Mouse (Mus musculus) 416B (cell line): ENCODE data around the gene Nop16.

ENCODE experiments used
- DNase-seq: peaks from one replicate; pipeline ENCODE4 v3.0.0; 2011; ENCODE audit warnings: low read depth

Nop16 gene

DNA sequence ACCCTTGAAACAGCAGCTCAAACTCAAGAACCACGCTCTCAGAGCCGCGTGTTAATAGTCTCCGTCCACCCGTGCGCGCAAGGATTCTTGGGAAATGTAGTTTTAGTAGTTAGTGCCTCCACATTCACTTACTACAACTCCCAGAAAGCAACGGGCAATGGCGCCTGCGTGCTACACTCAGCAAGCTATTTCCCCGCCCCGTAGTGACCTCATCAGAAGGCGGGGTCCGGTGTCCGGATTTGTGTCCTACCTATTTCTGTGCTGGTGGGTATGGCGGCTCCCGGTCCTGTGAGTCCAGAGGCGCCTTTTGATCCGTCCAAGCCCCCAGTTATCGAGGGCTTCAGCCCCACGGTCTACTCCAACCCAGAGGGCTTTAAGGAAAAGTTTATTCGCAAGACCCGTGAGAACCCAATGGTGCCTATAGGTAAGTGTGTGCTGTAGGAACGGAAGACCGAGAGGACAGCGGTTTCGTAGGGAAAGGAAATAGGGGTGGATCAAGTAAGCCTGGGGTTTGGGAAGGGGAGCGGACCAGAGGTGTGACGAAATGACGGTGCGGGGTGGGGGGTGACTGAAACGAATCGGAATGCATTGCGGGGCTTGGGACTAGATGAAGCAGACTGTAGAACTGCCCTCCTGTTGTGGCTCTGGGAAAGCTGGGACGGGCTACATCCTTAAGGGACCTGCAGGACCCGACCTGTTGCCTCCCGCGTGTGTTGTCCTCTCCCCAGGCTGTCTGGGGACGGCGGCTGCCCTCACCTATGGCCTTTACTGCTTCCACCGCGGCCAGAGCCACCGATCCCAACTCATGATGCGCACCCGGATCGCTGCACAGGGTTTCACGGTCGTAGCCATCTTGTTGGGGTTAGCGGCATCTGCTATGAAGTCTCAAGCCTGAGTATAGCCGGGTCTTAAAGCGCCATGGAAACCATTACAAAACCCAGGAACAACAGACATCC lies at the start of gene Nop16, which contains the start of gene Higd2a:
Gene Nop16 (minus strand): TSS at position 95 of the 956 bp plus-strand sequence.
Gene Higd2a (plus strand): TSS at position 212 of the 956 bp plus-strand sequence.
- DNase-seq, result peak; percentile 99

DNA sequence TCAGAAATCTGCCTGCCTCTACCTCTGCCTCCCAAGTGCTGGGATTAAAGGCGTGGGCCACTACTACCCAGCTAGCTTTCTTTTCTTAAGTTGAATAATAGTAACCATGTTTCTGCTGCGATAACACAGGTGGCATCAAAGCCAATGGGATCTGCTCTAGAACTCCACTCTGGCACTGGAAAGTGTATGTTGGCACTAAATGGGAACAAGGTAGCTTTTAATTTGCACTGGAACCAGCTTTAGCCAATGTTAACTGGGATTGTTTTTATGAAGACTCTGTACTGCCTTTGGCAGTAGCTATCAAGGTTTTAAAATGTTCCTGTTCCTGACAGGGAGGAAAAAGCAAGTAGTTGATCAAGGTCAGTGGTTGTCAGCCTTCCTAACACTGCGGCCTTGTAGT lies 45.1 kb upstream of the Nop16 start:
- no peak for DNase-seq

DNA sequence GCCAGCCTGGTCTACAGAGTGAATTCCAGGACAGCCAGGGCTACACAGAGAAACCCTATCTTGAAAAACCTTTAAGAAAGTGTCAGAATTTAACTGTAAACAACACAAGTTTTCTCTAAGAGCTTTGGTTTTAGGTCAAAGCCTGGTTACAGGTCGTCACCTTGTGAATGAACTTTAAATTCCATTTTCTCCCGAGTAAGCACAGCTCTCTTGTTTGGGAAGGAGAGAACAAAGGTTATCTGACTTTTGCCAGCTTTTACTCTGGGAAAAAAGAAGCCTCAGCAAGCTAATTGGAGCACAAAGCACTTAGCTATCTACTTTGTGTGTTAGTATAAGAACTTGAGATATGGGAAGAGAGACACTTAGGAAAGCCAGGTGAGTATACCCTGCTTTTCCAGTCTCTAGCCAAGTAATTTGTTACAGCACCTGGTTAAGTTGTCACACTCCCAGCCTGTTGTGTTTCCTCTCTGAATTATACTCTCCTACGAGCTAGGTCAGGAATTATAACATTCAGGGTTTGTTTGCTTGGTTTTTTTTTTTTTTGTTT lies 42.9 kb upstream of the Nop16 start:
- no peak for DNase-seq

DNA sequence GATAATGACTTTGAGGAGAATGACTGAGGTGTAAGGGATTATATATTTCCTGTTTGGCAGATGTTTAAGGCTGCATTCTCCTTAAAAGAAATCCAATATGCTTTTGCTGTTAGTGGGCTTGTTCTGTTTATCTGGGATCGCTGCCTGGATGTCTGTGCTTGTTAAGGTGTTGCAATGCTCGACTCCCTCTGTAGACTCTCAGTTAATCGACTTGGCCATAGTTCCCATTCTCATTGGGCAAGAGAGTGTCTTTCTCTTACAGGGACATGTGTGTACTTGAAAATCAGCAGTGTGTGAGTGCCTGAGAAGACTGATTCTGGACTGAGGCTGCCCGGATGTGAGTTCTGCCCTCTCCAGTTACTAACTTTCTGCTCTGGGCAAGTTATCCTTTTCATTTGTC lies 39.2 kb upstream of the Nop16 start:
- DNase-seq, result peak; percentile 26

DNA sequence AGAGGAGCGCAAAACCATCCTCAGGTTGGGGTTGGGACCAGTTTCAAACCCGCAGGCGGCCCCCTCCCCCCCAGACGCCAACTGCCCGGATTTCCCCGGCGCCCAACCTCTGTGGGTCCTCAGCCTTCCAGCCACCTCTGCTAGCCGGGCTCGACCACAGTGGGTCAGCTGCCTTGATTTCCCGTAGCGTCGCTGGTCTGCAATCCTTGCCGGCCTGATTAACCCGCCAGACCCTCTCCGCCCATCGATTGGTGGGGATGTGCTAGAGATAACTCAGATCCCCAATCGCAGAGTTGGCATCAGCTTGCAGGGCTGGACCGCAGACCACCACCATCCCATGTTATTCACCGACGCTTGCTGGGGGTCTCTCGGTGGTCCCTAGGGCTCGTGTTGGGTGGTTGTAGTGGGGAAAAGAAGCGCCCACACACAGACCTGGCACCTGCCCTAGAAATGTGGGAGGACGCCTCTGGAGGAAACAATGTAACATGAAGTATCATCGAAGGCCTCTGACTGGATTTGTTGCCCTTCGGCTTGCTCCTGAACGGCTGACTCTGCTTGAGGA lies 32.2 kb upstream of the Nop16 start:
- DNase-seq, result peak; percentile 49

DNA sequence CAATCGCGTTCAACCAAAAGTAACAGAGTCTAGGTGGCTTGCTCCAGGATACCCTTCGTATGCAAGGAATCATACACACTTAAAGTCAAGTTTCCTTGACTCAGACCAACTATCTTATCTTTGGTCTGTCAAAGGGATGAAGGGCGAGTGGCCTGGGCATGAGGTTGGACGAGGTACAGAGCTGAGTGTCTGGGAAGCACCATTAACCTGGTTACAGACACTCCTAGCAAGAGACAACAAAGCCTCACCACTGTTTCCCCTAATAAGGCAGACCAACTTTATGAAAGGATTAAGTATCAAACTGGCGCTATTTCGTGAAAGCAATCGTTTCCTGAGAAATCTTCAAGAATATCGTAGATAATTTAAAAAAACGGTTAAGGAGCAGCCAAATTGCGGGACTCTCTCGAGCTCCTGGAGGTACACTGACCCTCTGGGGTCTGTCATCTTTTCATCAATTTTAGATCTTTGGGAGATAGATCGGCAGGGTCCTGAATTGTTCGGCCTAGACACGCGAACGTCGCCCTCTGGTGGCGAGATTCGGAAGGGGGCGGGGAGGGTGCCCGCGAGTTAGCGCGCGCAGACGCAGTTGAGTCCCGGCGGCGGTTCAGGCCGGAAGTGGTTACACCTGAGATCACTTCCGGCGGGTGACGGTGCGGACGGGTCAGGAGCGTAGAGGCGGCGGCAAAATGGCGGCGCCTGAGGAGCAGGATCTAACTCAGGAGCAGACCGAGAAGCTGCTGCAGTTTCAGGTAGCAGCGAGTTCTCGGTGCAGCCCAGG lies 31.5 kb upstream of the Nop16 start, which contains the start of gene Faf2:
Gene Faf2 (plus strand): TSS at position 630 of the 778 bp plus-strand sequence.
- peak; percentile 95 for DNase-seq

DNA sequence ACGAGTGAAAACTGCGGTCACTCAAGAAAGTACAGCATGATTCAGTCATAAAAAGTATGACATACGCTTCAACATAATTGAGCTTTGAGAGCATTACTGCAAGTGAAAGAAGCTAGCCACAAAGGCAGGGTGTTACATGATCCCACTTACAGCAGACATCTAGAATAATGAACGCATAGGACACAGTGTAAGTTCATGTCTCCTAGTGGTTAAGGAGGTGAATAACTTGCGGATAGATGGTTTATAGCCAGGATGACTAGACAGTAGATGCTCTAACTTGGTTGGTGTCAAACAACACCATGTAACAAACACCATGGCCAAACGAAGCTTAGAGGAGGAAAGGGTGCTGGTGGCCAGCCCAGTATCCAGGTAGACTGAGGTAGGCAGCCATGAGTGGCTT lies 27.1 kb upstream of the Nop16 start:
- DNase-seq, result peak; percentile 71

DNA sequence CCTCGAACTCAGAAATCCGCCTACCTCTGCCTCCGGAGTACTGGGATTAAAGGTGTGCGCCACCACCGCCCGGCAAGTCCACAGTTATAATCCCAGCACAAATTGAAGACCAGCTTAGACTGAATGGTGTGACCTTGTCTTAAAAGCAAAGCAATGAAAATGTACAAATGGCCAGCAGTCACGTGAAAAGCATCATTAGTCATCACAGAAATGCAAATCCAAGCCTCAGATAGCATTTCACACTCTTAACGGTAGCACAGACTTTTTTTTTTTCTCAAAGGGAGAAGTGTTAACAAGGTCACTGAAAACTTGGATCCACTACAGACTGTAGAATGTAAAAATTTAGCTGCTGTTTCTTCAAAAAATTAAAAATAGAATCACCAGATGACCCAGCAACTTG lies 26.4 kb upstream of the Nop16 start:
- DNase-seq, result peak; percentile 53

DNA sequence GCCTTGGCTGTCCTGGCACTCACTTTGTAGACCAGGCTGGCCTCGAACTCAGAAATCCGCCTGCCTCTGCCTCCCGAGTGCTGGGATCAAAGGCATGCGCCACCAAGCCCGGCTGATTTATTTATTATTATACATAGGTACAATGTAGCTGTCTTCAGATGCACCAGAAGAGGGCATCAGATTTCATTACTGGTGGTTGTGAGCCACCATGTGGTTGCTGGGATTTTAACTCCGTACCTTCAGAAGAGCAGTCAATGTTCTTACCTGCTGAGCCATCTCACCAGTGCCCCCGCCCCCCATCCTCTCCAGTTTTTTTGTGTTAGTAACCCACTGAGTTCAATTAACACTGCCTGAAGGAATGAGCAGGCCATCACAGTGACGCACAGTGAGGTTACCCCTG lies 23.3 kb upstream of the Nop16 start:
- DNase-seq, result peak; percentile 58

DNA sequence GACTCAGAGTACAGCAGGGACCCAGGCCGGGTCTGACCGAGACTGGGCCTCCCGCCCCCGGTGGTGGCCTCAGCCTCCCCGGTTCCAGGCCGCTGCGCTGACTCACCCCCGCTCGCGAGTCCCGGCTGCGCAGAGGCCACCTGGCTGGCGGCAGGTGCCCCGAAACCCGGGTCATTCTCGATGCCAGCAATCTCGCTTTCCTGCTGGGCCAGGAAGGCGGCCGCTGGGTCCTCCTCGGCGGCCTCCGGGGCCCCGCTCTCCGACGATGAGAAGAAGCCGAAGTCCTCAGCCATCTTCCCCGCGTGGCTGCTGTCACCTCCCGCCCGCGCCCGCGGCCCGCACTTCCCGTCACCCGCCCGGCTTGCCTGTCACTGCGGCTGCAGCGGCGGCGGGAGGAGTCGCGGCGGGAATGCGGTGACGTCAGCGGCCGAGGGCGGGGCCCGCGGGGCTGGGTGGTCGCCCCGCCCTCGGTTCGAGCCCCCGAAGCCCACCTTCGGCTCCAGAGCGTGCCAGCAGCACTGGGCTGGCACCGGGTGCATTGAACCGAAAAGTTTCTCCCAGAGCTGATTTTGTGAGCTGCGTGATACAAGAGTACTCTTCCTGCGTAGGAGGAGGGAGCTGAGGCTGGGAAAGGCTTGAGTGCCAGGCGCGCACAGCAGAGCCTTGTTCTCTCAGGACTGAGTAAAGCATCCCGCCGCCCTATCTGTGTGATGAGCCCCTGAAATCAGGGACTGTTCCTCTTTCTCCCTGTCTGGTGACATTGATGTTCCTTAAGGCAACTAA lies 21.3 kb upstream of the Nop16 start, which contains the start of gene Cltb:
Gene Cltb (minus strand): TSS at position 373 of the 783 bp plus-strand sequence.
- DNase-seq, result peak; percentile 60

DNA sequence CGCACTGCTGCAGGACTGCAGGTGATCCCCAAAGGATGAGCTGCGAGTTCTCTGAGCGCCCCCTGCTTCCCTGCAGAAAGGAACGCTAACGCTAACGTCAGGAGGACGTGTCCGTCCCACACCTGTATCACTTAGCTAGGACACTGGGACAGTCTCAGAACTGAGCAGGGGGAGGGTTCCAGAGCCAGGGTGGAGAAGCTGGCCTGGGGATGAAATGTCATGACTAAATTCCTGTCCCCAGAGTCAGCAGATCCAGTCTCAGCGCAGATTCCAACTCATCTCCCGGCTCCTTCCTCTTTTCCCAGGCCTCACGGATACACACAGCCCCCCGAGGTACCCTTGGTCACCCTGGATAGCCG lies 20.7 kb upstream of the Nop16 start:
- DNase-seq, result peak; percentile 18

DNA sequence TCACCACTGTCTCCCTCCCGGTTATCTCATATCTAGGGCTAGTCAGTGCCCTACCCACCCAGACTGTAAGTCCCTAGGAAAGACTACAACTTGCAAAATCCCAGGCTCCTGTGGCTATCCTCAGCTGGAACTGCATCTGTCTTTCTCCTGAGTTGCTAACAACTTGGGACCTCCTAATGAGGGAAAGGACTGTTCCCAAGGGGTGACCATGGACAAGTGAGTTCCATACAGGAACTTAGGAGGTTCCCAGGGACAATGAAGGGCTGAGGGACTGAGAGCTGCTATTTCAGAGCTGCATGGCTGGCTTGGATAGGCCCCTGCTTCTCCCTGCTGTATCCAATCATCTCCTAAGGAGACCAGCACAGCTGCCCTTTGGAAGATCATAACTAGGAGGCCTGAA lies 19.4 kb upstream of the Nop16 start:
- DNase-seq, result no peak

DNA sequence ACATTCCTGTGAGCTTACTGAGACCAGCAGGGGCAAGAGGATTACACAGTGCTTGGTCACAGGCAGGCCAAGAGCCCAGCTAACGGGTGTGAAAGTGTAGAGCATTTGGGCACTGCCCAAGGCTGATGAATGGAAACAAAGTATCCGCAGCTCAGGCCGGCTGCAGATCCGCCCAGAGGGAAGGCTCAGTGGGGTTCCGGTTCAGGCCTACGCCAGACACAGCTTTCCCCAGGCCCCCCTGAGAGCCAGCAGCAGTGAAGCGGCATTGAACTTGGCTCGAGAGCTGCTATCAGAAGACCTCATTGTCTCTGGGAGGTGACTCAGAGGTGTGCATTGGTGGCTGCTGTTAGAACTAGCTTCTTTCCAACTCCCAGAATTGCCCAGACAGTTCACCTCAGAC lies 18.8 kb upstream of the Nop16 start:
- DNase-seq, result no peak

DNA sequence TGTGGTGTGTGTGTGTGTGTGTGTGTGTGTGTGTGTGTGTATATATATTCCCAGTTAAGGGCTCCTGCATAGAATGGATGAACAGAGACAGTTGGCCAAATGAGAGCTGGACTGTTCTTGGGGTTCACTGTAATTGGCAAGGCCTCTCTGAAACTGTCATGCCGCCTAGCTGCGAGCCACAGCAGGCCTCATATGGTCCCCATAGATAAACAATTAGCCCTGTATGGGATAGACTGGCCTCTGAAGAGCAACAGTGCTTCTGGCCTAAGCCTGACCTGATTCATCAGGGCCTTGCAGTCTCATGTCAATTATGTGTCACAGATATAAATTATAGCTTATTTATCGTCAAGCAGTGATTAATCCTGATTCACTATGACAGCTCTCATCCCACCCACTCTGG lies 18.1 kb upstream of the Nop16 start:
- DNase-seq, result no peak

DNA sequence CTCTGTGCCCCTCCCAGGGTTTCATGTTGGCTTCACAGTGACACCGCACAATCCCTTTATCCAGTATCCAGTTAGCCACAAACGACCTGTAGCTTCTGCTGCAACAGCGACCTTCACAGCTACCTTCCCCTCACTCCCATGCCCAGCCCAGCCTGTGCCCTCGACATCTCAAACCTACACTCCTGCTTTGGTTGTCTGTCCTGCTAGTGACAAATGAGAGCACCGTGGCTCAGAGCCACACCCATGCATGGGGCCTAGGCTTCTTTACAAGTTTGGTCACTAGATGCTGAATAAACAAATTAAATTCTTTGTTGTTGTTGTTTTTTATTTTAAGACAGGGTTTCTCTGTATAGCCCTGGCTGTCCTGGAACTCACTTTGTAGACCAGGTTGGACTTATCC lies 17.3 kb upstream of the Nop16 start:
- DNase-seq, result no peak

DNA sequence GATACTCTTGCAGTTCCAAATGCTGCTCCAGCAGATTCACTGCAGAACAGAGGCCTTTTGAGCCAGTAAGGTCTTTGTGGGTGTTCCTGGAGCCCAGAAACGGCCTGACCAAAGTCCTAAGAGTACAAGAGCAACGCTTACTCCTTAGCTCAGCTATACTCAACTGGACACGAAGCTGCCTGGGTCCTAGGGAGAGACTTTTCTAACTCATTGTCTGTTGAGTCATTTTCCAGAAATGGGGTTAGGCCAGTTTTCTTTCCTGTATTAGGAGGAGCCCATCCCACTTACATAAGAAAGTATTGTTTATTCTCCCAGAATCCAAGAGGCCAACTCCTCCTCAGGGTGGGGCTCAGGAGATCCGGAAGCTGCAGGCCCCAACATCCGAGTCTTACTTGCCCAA lies 15.5 kb upstream of the Nop16 start:
- no peak for DNase-seq

DNA sequence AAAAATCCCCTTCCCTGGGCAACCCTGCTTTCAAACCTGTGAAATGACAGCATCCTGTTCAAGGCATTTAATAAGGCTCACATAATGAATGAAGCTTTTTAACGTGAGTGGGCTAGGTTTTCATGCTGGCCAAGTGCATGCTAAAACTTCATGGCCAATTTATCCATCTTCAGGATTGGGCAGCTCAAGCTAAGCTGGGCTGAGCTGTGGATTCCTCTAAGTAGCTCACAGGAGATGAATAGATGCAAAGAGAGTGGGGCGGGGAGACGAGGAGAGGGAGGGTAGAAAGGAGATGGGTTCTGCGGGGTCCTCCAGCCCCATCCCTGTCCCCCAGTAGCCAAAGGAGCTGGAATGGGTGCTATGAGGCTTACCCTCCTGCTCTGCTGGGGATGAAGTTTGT lies 14.3 kb upstream of the Nop16 start:
- no peak for DNase-seq

DNA sequence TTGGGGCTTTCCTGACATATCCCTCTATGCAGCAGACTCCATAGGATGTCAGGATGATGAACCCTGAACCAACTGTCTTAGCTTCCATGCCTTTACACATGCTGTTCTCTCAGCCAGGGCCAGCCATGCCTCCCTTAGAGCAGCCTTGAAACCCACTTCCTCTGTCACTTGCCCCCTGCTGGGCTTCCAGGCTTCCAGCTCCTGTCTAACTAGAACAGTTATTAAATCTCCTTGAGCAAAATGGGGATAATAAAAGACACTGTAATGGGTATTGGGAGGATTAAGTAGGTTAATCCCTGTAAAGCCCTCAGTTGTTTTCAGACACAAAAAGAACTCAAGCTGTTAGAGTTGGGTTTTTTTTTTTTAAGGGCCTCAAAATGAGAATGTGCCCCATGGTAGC lies 13.6 kb upstream of the Nop16 start:
- DNase-seq, result no peak

DNA sequence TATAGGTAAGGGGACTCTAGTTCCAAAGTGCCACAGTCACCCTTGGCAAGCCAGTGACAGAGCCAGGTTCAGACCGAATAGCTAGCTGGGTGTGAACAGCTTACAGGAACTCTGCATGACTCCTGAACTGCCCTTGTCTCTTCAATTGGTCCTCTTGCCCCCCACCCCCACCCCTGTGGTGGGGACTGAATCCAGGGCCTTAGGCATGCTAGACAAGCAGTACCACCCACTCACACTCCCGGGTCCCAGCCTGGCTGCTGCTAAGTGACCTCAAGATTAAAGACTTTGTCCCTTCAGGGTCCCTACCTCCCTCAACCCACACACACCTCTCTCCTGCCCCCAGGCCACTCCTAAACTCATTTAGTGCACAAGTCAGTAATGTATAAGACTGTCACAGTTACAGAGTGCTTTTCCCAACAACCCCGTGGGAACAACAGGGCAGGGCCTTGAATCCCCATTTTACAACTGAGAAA lies 12.8 kb upstream of the Nop16 start:
- DNase-seq, result no peak

DNA sequence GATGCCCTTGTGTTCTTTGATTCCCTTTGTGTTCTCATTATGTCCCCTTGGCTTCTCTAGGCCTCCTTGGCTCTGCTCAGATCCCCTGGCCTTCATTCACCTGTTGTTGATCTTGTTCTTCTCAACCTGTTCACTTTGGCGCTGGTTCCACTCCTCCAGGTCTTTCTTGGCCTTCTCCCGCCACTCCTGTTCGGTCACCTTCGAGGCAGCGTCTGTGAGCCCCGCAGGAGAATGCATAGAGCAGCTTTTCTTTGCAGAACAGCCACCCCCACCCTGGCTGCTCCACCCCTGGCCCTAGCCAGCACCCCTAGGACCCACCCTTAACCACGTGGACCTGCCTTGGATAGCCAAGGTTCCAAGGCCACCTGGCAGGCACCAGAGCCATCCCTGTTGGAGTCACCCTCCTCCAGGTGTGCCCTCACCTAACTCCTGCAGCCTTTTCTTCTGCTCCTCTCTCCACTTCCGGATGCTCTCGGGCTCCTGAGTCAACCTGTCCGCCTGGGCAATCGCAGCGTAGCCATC lies 8.8 kb upstream of the Nop16 start:
- no peak for DNase-seq

DNA sequence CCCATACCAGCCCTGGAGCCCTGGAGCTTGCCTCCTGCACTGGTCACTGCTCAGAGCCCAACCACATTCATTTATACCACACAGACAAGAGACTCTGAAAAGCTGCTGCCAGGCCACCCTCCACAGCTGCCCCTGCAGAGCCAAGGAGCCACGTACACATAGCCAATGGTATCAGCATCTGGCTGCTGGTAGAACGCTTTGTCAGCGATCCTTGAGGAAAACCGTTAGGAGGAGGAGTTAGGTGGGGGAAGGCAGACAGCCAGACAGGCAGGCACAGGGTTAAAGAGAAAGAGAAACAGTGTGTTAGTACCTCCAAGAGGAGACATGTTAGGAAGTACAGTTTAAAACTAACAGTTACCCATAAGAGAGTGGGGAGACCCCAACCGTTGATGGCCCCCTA lies 7.0 kb upstream of the Nop16 start:
- no peak for DNase-seq
